Mouse (Mus musculus): ENCODE results near the gene Cep350. TPM values are rescaled to one million over a fixed set of nuclear protein-coding genes. Genes with fewer than 3 reads are reported as not detected.

Cep350 gene
- total and polyA plus RNA-seq, 2 experiments = 2.4 to 11.7 TPM

GRCm38 (mm10) chr1:155795791-155796233, 177.2 kb downstream of the Cep350 start:
- H3K36me3 ChIP-seq (ENCODE audit: control insufficient read depth, insufficient read depth, low read length) = peaks cover 49% of the 10 kb centered on the region

More at GRCm38 (mm10) chr1:155795791-155796233, 177.2 kb downstream of the Cep350 start:
- 7% methylated on average over 5 of the region's 5 CpGs for WGBS
- Histone ChIP-seq H3K27ac (replicated peaks; ENCODE audit: insufficient read depth, low read depth, low read length) (peak overlapping the region; percentile 66), H3K4me3 (ENCODE audit: insufficient read depth, low read depth, low read length) (no peak overlapping the region), H3K27me3 (ENCODE audit: control insufficient read depth, insufficient read depth, low read length) (no peaks in the 10 kb centered on the region), H3K4me1 (ENCODE audit: control insufficient read depth, insufficient read depth, low read length) (peaks cover 44% of the 10 kb centered on the region), H3K9ac (ENCODE audit: low read depth, low read length) (no peak overlapping the region), H3K79me2 (ENCODE audit: control insufficient read depth, insufficient read depth, low read length) (peaks cover 10% of the 10 kb centered on the region; the same call in 1 of the 2 replicates)
- peak; percentile 100 for DNase-seq (ENCODE audit: extremely low read depth, low read depth, low spot score)
- TF ChIP-seq CTCF (IDR thresholded peaks at IDR 0.05; ENCODE audit: low read depth, low read length) = no peak
- TF ChIP-seq POLR2A (IDR thresholded peaks at IDR 0.05; ENCODE audit: extremely low read depth, insufficient read depth, low read length) = no peak

Other genes with a start within 250 kb of the Cep350 start
- not detected in 2 replicates for gene Lhx4, start 221.6 kb downstream of the Cep350 start, total RNA-seq (2014; rRNA removed)
- not detected in 2 replicates for gene Lhx4, start 221.6 kb downstream of the Cep350 start, polyA plus RNA-seq (2012; rRNA removed)
- 221 and 249 TPM in 2 replicates for gene Qsox1, start 160.4 kb downstream of the Cep350 start, total RNA-seq (2014; rRNA removed)
- 475 and 543 TPM in 2 replicates for gene Qsox1, start 160.4 kb downstream of the Cep350 start, polyA plus RNA-seq (2012; rRNA removed)
- 110 and 118 TPM in 2 replicates for gene Tor1aip2, start 62.1 kb upstream of the Cep350 start, total RNA-seq (2014; rRNA removed)
- 82.6 and 90.2 TPM in 2 replicates for gene Tor1aip2, start 62.1 kb upstream of the Cep350 start, polyA plus RNA-seq (2012; rRNA removed)
- 26.4 and 32.6 TPM in 2 replicates for gene Tor1aip1, start 63.2 kb upstream of the Cep350 start, total RNA-seq (2014; rRNA removed)
- 19.9 and 25.7 TPM in 2 replicates for gene Tor1aip1, start 63.2 kb upstream of the Cep350 start, polyA plus RNA-seq (2012; rRNA removed)
- not detected in 2 replicates for gene Fam163a, start 231.8 kb upstream of the Cep350 start, total RNA-seq (2014; rRNA removed)
- gene Fam163a, start 231.8 kb upstream of the Cep350 start, polyA plus RNA-seq (2012; rRNA removed) = 0.02 TPM in 1 of 2 replicates, not detected in the other